Mouse (Mus musculus) ovary, postnatal 10 days (tissue): Measurements from ENCODE around the gene Syngr2.
"Not testable (repeated sequence)": the region's sequence is repeated elsewhere in the genome, so short reads cannot be mapped to it uniquely, and the experiment has no call there.

ENCODE experiments used
- DNase-seq: peaks from one replicate; pipeline ENCODE4 v3.0.0; 2022; ENCODE audit warnings: low spot score

The Syngr2 gene

DNA sequence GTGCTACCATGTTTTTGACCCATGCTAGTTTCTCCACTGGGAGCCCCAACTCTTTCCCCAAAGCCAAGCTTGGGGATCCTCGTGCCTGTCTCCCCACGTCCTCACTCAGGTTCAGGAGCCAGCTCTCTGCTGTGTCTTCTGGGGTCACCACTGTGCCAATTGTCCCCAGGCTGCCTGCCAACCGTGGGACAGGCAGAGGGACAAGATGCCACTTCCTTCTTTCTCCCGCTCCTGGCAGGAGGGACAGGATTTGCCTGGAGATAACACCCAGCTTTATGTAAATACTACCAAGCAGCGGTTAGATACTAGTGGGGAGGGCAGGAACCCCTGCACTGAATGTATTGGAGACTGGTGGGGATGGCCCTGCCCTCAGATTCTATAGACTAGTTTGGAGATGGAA is 4.4 kb downstream of the Syngr2 start:
- no peak for DNase-seq

DNA sequence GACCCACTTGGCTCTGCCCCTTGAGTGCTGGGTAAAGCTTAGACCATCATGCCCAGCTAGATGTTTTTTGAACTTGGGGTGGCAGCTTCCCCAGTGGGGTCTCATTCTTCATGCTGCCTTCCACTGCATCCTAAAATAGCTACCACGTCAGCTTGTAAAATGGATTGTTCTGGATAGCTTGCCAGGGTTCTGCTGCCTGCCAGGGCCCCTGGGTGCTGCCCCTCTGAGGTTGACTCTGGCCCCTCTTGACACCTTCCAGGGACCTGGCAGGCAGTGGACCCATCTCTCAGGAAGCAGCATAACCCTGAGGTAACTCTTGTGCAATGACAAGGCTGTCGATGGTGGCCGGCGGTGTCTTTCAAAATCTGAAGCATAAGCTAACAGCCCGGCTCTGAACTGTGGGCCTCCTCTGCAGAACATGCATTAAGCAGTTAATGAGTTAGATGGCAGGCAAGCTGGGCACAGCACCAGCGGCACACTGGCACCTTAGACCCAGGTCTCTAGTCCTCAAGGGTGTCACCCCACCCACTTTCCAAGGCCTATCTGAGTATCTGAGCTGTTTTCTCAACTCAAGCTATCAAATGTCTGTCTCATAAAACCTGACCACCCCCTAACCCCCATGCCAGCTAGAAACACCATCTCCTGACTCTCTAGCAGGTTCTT is 5.4 kb downstream of the Syngr2 start:
- no peak for DNase-seq

- DNase-seq: not testable (repeated sequence)
These were observed 6.4 kb downstream of the Syngr2 start for GRCm38 (mm10) chr11:117815850-117816249.

DNA sequence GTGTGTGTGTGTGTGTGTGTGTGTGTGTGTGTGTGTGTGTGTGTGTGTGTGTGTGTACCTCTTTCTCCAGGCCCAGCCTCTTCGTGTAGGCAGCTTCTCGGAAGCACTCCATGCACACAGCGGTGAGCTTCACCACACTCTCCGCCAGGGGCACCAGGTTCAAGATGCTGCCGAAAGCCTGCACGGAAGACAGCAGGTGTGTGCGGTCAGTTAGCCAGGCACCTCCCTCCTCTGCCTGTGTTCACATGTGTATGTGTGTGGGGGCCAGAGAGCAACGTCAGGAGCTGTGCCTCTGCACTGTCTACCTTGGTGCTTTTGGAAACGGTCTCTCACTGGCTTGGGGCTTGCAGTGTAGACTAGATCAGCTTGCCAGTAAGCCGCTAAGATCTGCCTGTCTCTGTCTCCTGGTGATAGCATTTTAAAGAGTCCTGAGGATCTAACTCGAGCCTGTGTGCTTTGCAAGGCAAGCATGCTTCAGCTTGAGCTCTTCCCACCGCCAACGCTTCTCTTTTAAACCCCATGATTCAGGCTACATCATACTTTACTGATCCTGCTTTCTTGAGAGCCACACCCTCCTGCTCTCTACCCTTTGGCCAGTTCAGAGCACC is 7.0 kb downstream of the Syngr2 start:
- no peak for DNase-seq

- no peak for DNase-seq
These were observed 9.6 kb downstream of the Syngr2 start for GRCm38 (mm10) chr11:117819095-117819494.

GRCm38 (mm10) chr11:117820173-117820572 is 10.7 kb downstream of the Syngr2 start:
- no peak for DNase-seq

DNA sequence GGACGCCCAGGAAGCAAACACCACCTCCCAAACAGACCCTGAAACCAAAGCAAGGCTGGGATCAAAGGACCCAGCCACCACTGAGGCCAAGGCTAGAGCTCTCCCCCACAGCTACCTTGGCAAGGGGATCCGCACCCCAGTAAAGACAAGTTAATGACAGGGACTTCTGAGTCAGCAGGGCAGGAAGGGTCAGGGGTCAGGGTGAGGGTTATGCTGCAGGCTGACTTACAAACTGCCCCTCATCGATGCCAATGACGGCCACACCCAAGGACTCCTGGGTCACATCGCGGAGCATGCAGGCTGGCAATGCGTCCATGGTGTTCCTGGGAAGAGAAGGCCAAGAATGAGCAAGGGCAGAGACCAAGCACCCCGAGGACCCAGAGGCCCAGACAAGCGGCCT is 12.4 kb downstream of the Syngr2 start:
- no peak for DNase-seq

DNA sequence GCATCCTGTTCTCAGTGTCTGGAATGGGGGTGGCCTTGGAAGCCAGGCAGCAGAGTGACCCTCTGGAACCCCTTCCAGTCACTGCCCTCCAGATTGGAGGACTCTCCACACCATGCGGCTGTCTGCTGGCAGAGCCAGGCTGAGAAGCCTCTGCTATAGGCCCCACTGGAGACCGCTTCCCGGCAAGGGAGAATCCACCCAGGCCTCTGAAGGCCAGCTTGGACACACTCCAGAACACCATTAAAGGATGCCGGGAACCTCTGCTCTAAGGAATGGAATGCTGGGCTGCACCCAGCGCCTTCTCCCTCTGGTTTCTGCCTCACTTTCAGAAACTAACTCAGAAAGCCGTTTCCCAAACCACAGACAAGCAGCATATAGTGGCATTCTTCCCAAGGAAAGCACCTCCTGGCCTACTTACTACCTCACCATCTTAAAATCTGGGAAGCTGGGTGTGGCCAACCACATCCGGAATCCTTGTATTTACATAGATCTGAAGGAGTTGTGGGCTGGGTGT is 13.3 kb downstream of the Syngr2 start:
- no peak for DNase-seq

- DNase-seq: no peak
These were observed 13.9 kb downstream of the Syngr2 start for GRCm38 (mm10) chr11:117823411-117823810.

DNA sequence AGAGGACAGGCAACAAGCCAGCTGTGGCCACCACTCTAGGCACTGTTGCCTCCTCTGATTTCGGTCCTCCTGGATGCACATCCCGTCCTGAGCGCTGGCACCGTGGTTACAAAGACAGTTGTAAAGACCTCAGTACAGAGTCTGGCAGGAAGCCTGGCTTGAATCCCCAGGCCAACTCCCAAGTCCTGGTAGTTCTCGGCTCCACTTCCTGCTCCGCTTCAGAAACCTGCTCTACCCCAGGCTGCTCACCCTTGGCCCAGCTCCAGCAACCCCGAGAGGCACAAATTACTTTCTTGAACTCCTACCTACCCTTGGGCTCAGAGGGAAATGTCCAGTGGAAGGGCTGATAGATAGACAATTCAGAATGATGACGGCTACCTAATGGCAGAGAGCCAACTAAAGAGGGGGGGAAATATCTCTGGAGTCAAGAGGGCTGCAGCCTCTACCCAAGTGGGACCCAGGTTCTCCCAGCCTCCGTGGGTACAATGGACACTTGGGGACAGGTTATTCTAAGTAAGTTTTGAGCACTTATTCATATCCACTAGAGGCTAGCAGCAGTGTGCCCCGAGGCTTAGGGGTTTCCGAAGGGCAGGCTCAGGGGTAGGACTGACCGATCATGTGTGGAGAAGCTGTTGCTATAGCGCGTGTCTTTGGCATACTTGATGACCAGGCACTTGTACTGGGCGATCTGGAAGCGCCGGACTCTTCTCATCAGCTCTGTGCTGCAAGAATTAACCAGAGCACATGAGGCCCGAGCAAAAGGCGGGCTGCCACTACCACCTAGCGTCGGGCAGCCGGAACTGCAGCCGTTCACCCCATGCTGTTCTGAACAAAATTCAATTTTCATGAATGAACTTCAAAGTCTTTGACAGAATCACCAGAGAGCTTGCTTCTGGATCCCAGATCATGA is 14.8 kb downstream of the Syngr2 start:
- DNase-seq: peak; percentile 50

- peak; percentile 44 for DNase-seq
These were observed 16.0 kb downstream of the Syngr2 start, which contains the start of the genes Afmid and Tk1 for GRCm38 (mm10) chr11:117825333-117826101. TSS of gene Afmid (plus strand) at chr11:117825924. TSS of gene Tk1 (minus strand) at chr11:117826092.

DNA sequence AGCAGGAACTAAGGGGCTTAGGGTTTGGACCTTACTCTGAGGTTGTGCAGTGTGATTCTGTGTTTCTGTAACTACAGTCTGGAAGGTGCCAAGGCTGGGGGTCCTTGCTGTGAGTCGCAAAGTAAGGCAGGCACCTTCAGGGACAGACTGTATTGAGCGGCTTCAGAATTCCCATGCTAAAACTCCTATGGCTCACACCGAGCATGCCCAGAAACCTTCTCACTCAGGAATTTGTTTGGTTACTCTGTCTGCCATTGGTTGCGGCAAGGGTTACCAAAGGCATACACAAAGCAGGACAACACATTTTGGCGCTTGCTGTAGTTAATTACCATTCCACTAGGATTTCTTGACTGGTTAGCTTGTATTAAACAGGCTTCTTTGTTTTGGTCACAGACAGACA is 16.7 kb downstream of the Syngr2 start:
- no peak for DNase-seq

- no peak for DNase-seq
These were observed 17.4 kb downstream of the Syngr2 start for GRCm38 (mm10) chr11:117826916-117827315.

DNA sequence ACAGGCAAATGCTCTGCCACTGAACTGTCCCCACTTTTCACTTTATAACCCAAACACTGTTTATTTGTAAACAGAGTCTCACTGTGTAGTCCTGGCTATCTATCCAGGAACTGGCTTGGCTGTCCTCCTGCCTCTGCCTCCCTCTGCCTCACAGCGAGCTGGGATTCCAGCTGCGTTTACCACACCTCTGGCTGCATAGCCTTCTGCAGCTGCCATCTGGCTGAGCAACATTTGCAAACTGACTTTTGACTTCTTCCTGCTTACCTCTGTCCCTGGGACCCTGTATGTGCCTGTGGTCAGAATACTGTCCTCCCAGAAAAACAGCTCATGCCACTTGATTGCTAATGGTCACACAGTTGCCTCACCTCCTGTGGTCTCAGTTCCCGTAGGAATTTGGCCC is 17.9 kb downstream of the Syngr2 start:
- DNase-seq: no peak

DNA sequence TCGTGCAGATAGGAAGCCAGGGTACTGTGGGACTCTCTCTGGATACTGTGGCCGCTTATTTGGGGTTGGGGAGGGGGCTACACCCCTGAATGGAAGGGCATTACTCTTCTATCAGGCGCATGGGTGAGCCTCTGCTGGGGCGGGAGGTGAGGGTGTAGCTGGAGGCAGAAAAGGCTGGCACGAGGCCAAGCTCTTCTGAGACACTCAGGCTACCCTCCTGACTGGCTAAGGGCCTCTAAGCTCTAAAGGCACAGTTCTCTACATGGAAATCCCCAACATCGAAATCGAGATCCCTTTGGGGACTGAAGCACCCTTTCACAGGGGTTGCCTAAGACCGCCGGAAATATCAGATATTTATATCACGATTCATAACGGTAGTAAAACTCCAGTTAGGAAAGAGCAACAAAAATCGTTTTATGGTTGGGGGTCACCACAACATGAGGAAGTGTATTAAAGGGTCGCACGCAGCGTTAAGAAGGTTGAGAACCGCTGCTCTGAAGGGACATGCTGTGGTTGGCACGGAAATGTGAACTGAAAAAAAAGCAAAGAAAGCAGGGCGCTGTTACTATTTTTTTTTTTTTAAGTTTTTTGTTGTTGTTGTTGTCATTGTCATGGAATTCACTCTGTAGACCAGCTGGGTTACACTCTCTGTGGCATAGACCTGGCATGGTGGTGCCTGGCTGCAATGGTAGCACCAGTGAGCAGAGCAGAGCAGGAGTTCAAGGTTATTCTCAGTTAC is 18.9 kb downstream of the Syngr2 start:
- no peak for DNase-seq

GRCm38 (mm10) chr11:117828888-117829604 is 19.6 kb downstream of the Syngr2 start:
- DNase-seq: no peak

- no peak for DNase-seq
These were observed 20.3 kb downstream of the Syngr2 start for GRCm38 (mm10) chr11:117829671-117830215.

DNA sequence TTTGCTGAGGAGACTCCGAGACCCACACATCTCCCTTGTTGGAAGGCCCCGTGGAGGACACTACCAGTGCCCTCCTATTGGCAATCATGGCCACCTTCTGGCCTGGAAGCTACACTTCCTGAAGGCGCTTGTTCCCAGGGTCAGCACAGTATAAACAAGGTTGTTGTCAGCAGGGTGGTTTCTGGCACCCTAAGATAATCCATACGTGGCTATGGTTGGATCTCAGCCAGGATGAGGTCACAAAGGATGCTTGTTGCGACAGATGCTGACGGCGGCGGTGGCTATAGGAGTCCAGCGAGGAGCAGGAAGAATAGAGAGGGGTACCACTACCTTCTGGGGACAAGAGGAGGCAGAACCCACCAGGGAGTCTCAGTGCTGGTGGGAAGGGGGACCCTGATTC is 20.9 kb downstream of the Syngr2 start:
- no peak for DNase-seq

- DNase-seq: no peak
These were observed 22.9 kb downstream of the Syngr2 start for GRCm38 (mm10) chr11:117832086-117832969.
